11 mouse cellular contexts compared by ENCODE assay signal in the genomic region with DNA sequence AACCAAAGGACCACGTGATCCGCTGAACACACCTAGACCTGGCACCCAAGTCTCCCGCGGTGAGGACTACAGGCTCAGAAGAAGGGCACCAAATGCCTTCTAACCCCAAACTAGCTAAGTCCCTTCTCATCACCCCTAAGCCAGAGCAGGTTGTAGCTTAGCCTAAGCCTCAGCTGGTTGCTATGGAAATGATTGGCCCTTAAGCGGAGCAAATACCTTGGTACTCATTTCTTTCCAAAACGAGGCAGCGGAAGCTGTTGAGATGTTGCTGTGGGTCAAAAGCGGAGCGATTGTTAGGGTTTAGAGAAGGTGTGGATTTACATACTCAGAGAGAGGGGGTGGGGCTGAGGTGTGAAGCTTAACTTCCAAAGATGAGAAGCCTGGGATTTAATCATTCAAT.
A peak's percentile ranks its signal among the peaks of the same experiment; 100 is the strongest.
DNase-seq lines count a peak whose midpoint lies in the region; ATAC-seq and TF ChIP-seq lines count a peak whose summit lies in the region.
"Had no signal": no experiment of that assay in that cellular context is flagged by ENCODE, and none has a peak within 500 bp of the region (broad histone marks: within the 10 kb centered on the region; RNA-seq: fewer than 3 reads in every experiment).

No protein-coding gene starts in this region.

- H3K9ac ChIP-seq in limb, embryonic 12.5 days (replicated peaks): no peak overlapping the region
- H3K9ac ChIP-seq in forebrain, embryonic 13.5 days: no peak overlapping the region
- H3K9ac ChIP-seq in midbrain, embryonic 15.5 days: no peak overlapping the region

- no peak for DNase-seq in limb, embryonic 10.5 days (ENCODE audit: low spot score)
- DNase-seq in brain, embryonic 14.5 days (ENCODE audit: low read depth): peak; percentile 72
- DNase-seq in gastrocnemius, adult 18-20 months (ENCODE audit: low spot score): no peak
- DNase-seq in thymus, postnatal 10 days (ENCODE audit: low spot score in 2 of 2): no peak
- DNase-seq in left cerebral cortex, postnatal 4 days: no peak
- DNase-seq: layer of hippocampus, adult 9-11 months; thymus, postnatal 25 days had no signal

- H3K36me3 ChIP-seq in limb, embryonic 12.5 days: no peaks in the 10 kb centered on the region
- H3K36me3 ChIP-seq in limb, embryonic 10.5 days: no peaks in the 10 kb centered on the region
- H3K36me3 ChIP-seq in forebrain, embryonic 13.5 days (ENCODE audit: poor library complexity, severe bottlenecking): no peaks in the 10 kb centered on the region
- H3K36me3 ChIP-seq in midbrain, embryonic 15.5 days (replicated peaks): no peaks in the 10 kb centered on the region

- H3K9me3 ChIP-seq in limb, embryonic 12.5 days: no peaks in the 10 kb centered on the region
- no peaks in the 10 kb centered on the region for H3K9me3 ChIP-seq in limb, embryonic 10.5 days (replicated peaks)
- H3K9me3 ChIP-seq in forebrain, embryonic 13.5 days (replicated peaks): no peaks in the 10 kb centered on the region
- H3K9me3 ChIP-seq in midbrain, embryonic 15.5 days: no peaks in the 10 kb centered on the region

- H3K4me3 ChIP-seq in limb, embryonic 12.5 days (replicated peaks): no peak overlapping the region
- H3K4me3 ChIP-seq in limb, embryonic 10.5 days: no peak overlapping the region
- H3K4me3 ChIP-seq in forebrain, embryonic 13.5 days: no peak overlapping the region
- no peak overlapping the region for H3K4me3 ChIP-seq in midbrain, embryonic 15.5 days

- H3K27ac ChIP-seq in limb, embryonic 12.5 days: no peak overlapping the region
- H3K27ac ChIP-seq in limb, embryonic 10.5 days: no peak overlapping the region
- H3K27ac ChIP-seq in forebrain, embryonic 13.5 days: no peak overlapping the region
- 0 out of 2 replicates have a peak overlapping the region, but pooled peaks have one; percentile 14 for H3K27ac ChIP-seq in midbrain, embryonic 15.5 days

- peaks cover 24% of the 10 kb centered on the region for H3K27me3 ChIP-seq in limb, embryonic 12.5 days
- H3K27me3 ChIP-seq in limb, embryonic 10.5 days (ENCODE audit: low read depth, poor library complexity, severe bottlenecking): peaks cover 31% of the 10 kb centered on the region
- peaks cover 33% of the 10 kb centered on the region for H3K27me3 ChIP-seq in forebrain, embryonic 13.5 days
- no peaks in the 10 kb centered on the region for H3K27me3 ChIP-seq in midbrain, embryonic 15.5 days (replicated peaks)

- H3K4me2 ChIP-seq in limb, embryonic 12.5 days: peak overlapping the region; percentile 22
- peak overlapping the region; percentile 12; the same call in 1 of the 2 replicates for H3K4me2 ChIP-seq in forebrain, embryonic 13.5 days
- H3K4me2 ChIP-seq in midbrain, embryonic 15.5 days: peak overlapping the region; percentile 22; the same call in 1 of the 2 replicates
- H3K4me2 ChIP-seq: liver, embryonic 11.5 days had no signal

- intact Hi-C loops in left cerebral cortex, postnatal 4 days (cut with DNase I): loop anchor here (10.0 kb wide), 2 partner anchors 146 to 224 kb away; partner anchors contain the start of genes Cct6b and Zfp830

- TF ChIP-seq POLR2A in brain, embryonic 14.5 days (IDR thresholded peaks at IDR 0.05; ENCODE audit: borderline replicate concordance, extremely low read depth, insufficient read depth, insufficient read length, poor library complexity, severe bottlenecking): no peak

- WGBS in limb, embryonic 12.5 days: 4% methylated on average over 9 of the region's 9 CpGs
- 3% methylated on average over 9 of the region's 9 CpGs for WGBS in limb, embryonic 10.5 days
- WGBS in forebrain, embryonic 13.5 days: 4% methylated on average over 9 of the region's 9 CpGs
- WGBS in midbrain, embryonic 15.5 days: 3% methylated on average over 9 of the region's 9 CpGs

- H3K4me1 ChIP-seq in limb, embryonic 12.5 days (replicated peaks): peaks cover 15% of the 10 kb centered on the region; the same call in 1 of the 2 replicates
- peaks cover 5% of the 10 kb centered on the region; the same call in 1 of the 2 replicates for H3K4me1 ChIP-seq in limb, embryonic 10.5 days
- peaks cover 17% of the 10 kb centered on the region for H3K4me1 ChIP-seq in forebrain, embryonic 13.5 days
- H3K4me1 ChIP-seq in midbrain, embryonic 15.5 days: peaks cover 18% of the 10 kb centered on the region

- ATAC-seq in limb, embryonic 12.5 days (ENCODE audit: insufficient number of reproducible peaks, insufficient read depth, low FRiP score, low TSS enrichment, low read depth): no peak
- ATAC-seq in forebrain, embryonic 13.5 days: no peak
- ATAC-seq in midbrain, embryonic 15.5 days (replicated peaks): peak; percentile 66; the same call in 1 of the 2 replicates

- TF ChIP-seq CTCF in brain, embryonic 14.5 days (IDR thresholded peaks at IDR 0.05; ENCODE audit: borderline replicate concordance, extremely low read depth, insufficient read depth, insufficient read length): no peak
